Mouse (Mus musculus) frontal cortex, postnatal 10 days (tissue): ENCODE measurements around the gene Panx1.

Experiments used
- DNase-seq, 2 experiments: peaks; one replicate each; pipeline ENCODE4 v3.0.0; 2022; ENCODE audit warnings: low spot score in 2 of 2, mixed read lengths in 1 of 2

Panx1 gene

GRCm38 (mm10) chr9:14970805-14971525 is 74.3 kb downstream of the Panx1 start:
- DNase-seq: no peak

DNA sequence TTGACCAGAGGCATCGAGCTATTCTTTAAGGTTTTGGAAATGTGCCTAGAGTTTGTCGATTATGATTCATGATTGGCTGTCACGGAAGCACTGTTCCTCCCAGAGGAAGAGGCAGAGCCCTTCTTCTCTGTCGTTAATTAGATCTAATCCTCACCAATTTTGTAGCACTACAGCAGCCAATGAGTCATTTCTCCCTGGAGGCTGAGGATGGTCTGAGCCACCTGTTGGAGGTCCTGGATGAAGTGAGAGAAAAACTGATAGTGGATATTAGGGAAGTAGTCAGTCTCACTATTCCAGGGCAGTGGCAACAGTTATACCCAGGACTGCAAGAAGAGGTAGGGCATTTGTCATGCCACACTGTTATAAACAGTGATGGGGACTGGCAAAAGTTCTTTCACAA is 75.1 kb downstream of the Panx1 start:
- DNase-seq: no peak

DNA sequence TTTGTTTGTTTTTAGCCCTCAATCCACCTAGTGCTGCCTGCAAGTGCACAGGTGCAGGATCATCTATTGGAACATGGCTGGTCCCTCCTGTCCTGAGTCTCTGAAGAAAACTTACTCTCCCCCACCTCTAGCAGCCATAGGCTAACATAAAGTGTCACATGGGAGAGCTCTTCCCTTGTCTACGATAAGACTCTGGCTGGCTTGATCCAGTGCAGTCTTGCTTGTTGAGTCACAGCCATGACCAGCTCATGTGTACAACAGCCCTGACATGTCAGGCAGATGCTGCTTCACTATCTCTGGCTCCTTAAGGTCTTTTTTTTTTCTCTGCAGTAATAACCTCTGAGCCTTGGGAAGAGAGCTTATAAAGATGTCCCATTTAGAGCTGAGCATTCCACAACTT is 77.7 kb downstream of the Panx1 start:
- DNase-seq: no peak

DNA sequence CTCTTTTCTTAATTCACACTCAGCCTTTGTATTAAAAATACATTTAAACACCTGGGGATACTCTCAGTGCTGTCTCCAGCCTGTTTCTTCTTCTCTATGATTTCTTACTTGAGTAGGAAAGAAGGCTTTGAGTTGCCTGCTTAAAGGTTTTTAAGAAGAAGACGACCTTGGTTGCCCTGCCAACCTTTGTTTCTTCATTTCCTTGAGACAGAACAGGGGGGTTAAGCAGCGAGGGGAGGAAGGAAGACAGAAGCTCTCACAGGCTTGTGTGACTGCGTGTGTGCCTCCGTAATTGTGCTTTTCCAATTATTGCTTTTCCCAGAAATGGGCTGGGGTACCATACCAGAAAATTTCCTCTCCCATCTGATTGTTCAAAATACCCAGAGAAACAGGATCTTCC is 78.5 kb downstream of the Panx1 start:
- DNase-seq: no peak

DNA sequence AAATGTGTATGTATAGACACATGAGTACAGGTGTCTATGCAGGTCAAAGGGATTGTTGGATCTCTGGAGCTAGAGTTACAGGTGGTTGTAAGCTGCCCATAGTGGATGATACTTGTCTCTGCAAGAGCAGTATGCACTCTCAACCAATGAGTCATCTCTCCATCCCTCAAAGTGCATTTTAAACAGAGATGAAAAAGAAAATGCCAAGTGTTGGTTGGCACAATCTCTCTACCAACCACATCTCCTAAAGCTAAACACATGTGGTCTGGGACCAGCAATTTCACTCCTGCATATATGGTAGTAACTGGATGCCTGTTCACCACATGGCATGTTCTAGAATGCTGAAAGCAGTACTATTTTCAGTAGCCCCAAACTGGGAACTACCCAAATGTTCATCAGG is 79.9 kb downstream of the Panx1 start:
- no peak for DNase-seq

DNA sequence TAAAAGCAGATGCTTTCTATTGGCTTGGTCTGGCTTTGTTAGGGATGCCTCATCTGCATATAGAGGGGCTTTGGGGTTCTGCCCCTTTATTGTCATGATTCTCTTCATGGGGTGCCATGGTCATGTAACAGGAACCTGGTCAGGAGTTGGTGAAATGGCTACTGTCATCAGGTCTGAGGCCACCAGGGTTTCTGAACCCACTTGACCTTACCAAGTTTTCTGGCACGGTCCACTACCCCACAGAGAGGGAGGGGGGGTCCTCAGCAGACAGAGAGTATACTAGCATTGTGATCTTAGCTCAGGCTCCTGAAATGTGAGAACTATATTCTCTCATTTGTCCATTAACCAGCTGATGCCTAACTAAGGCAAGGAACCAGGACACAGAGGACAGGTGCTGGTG is 82.5 kb downstream of the Panx1 start:
- no peak for DNase-seq

DNA sequence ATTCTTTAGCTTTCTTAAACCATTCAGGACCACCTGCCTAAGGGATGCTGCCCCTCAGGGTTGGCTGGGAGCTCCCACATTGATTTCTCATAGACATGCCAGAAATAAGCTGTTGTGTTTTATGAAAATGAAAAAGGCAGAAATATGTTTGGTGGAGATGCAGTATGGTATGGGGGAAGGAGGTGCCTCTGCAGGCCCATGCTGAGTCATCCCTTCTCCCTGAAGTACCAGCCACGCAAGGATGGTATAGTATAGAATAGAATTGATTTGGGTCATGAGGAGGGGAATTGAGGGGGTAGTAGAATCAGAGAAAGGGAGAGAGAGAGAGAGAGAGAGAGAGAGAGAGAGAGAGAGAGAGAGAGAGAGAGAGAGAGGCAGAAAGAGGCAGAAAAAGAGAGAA is 90.6 kb downstream of the Panx1 start:
- DNase-seq: no peak
